ENCODE assay signal across 7 mouse cellular contexts in the genomic region with DNA sequence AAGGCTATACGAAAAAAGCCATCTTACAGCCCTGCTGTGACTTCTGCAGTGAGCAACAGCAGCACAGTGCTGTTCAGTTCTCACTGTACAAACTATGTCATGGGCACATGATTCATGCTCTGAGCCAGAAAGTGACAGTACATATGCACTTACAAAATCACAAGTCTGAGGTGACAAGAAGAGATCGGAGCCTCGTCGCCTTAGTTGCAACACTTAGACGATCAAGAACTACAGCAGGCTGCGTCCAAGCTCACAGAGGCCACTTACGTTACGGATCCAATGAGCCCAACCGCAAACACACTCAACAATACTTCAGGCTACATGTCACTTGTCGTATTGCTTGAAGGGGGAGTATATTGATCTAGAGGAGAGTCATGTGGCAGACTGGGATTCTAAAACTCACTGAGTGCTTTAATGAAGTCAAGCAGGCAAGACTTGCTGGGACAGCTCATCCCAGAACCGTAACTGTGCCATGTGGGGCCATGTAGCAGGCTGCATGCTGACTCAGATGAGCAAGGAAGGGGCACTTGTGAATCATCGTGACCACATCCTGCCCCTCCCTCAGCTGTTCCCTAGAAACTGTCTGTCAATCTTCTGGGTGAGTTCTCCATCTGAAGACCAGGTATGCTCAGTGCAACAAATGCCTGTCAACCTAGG. TPM values are rescaled to one million over a fixed set of nuclear protein-coding genes. Genes with fewer than 3 reads are reported as not detected.
A peak's percentile ranks its signal among the peaks of the same experiment; 100 is the strongest.
DNase-seq lines count a peak whose midpoint lies in the region; ATAC-seq and TF ChIP-seq lines count a peak whose summit lies in the region.

No protein-coding gene starts in this region.

- H3K4me1 ChIP-seq in MEL (ENCODE audit: control insufficient read depth in 1 of 2, insufficient read depth in 2 of 2, low read length in 2 of 2) = peaks cover 6 to 11% of the 10 kb centered on the region in 2 experiments
- no peaks in the 10 kb centered on the region for H3K4me1 ChIP-seq in forebrain, embryonic 16.5 days (replicated peaks; ENCODE audit: control insufficient read depth, insufficient read depth, low read length)

- no peak overlapping the region for H3K4me3 ChIP-seq in MEL (ENCODE audit: control insufficient read depth in 1 of 2, insufficient read depth in 1 of 2, low read depth in 2 of 2, low read length in 2 of 2)
- no peak overlapping the region for H3K4me3 ChIP-seq in forebrain, embryonic 16.5 days (replicated peaks; ENCODE audit: low read length)

- 0 out of 4 replicates have a peak, but pooled peaks of 1 of the 2 experiments have one; percentile 29 for TF ChIP-seq POLR2A in MEL (IDR thresholded peaks at IDR 0.05; ENCODE audit: control insufficient read depth in 1 of 2, insufficient read depth in 1 of 2, low read depth in 1 of 2, low read length in 2 of 2, poor library complexity in 1 of 2)

- no peak overlapping the region for H3K4me2 ChIP-seq in forebrain, embryonic 16.5 days (ENCODE audit: low read length)

- H3K27me3 ChIP-seq in MEL (ENCODE audit: control insufficient read depth in 1 of 2, insufficient read depth in 2 of 2, low read length in 2 of 2) = no peaks in the 10 kb centered on the region
- no peaks in the 10 kb centered on the region for H3K27me3 ChIP-seq in forebrain, embryonic 16.5 days (replicated peaks; ENCODE audit: control insufficient read depth, insufficient read depth, low read length)

- 85% methylated on average over 12 of the region's 12 CpGs for WGBS in forebrain, embryonic 16.5 days

- H3K79me2 ChIP-seq in MEL (ENCODE audit: control insufficient read depth, insufficient read depth, low read length, poor library complexity) = no peaks in the 10 kb centered on the region

- peak; percentile 6 to 19 for DNase-seq in B cell, adult 2 months
- peak; percentile 82 for DNase-seq in MEL (ENCODE audit: low read depth, low spot score)
- DNase-seq in embryo, embryonic 11 days = no peak
- no peak for DNase-seq in cerebellum, adult 8-10 months

- H3K36me3 ChIP-seq in MEL (ENCODE audit: control insufficient read depth in 1 of 2, insufficient read depth in 2 of 2, low read length in 2 of 2) = peaks cover 0 to 8% of the 10 kb centered on the region in 2 experiments; a peak in 2 of 4 replicates
- no peaks in the 10 kb centered on the region for H3K36me3 ChIP-seq in forebrain, embryonic 16.5 days (ENCODE audit: control insufficient read depth, insufficient read depth)

- H3K9me3 ChIP-seq in MEL (replicated peaks; ENCODE audit: insufficient read depth, low read length) = no peaks in the 10 kb centered on the region
- no peaks in the 10 kb centered on the region for H3K9me3 ChIP-seq in forebrain, embryonic 16.5 days (ENCODE audit: control insufficient read depth, low read length)

- H3K27ac ChIP-seq in MEL (ENCODE audit: control insufficient read depth, low read depth, low read length) = peak overlapping the region; percentile 33
- no peak overlapping the region for H3K27ac ChIP-seq in forebrain, embryonic 16.5 days (ENCODE audit: low read length)

- no peak for TF ChIP-seq CTCF in MEL (IDR thresholded peaks at IDR 0.05 in 2 of 3, conservative IDR thresholded peaks at IDR 0.05 in 1 of 3; ENCODE audit: control insufficient read depth in 1 of 3, insufficient read depth in 1 of 3, low read depth in 2 of 3, low read length in 3 of 3, poor library complexity in 1 of 3, severe bottlenecking in 1 of 3)

- H3K9ac ChIP-seq in MEL (ENCODE audit: control insufficient read depth, low read depth, low read length, poor library complexity, severe bottlenecking) = no peak overlapping the region
- no peak overlapping the region for H3K9ac ChIP-seq in forebrain, embryonic 16.5 days (replicated peaks; ENCODE audit: low read depth, low read length)

- peak; percentile 29 to 59; a peak in 2 of 4 replicates for TF ChIP-seq EP300 in MEL (IDR thresholded peaks at IDR 0.05; ENCODE audit: low read depth in 1 of 2, low read length in 2 of 2)

- TF ChIP-seq RAD21 in MEL (IDR thresholded peaks at IDR 0.05; ENCODE audit: low read depth, low read length) = no peak

- peak; percentile 97 for ATAC-seq in granulocyte monocyte progenitor cell, adult 5-6 weeks (replicated peaks; ENCODE audit: poor library complexity, severe bottlenecking)
- peak; percentile 89 for ATAC-seq in monocyte, adult 5-6 weeks (replicated peaks; ENCODE audit: insufficient number of reproducible peaks, low FRiP score, low TSS enrichment, poor library complexity, severe bottlenecking)
- no peak for ATAC-seq in forebrain, embryonic 16.5 days

TF ChIP-seq in MEL, 35 proteins besides CTCF, POLR2A, EP300 and RAD21:
- peak; percentile 69 for TF ChIP-seq ETS1 (IDR thresholded peaks at IDR 0.05; ENCODE audit: low read depth, low read length)
- peak; percentile 67 for TF ChIP-seq MAX (IDR thresholded peaks at IDR 0.05; ENCODE audit: low read length)
- no peak for TF ChIP-seq KAT2A (conservative IDR thresholded peaks at IDR 0.05; ENCODE audit: low read depth, low read length)
- TF ChIP-seq MXI1 (IDR thresholded peaks at IDR 0.05; ENCODE audit: low read depth, low read length) = no peak
- no peak for TF ChIP-seq NRF1 (IDR thresholded peaks at IDR 0.05; ENCODE audit: insufficient read depth, low read depth, low read length, poor library complexity, severe bottlenecking)
- 0 out of 2 replicates have a peak, but pooled peaks have one; percentile 29 for TF ChIP-seq TBP (IDR thresholded peaks at IDR 0.05; ENCODE audit: low read depth, low read length)
- TF ChIP-seq ZNF384 (IDR thresholded peaks at IDR 0.05; ENCODE audit: low read depth, low read length) = no peak
- peak; percentile 73 for TF ChIP-seq MYC (IDR thresholded peaks at IDR 0.05; ENCODE audit: low read depth, low read length)
- peak; percentile 45; the same call in 1 of the 2 replicates for TF ChIP-seq JUND (IDR thresholded peaks at IDR 0.05; ENCODE audit: low read depth, low read length)
TF ChIP-seq in MEL: peak in this region for 5.

RNA-seq across cellular contexts. Expression of gene Cdk6, which starts 40.4 kb away (rescaled TPM):
- total RNA-seq in MEL (2012; rRNA removed) = 195 and 197 TPM in 2 replicates
- 100 to 1,000 TPM in 1 of 2 experiments, 10 to 100 TPM in 1; 79.0 to 318 TPM for polyA plus RNA-seq in MEL (2012; ENCODE audit: insufficient read depth in 1 of 2, insufficient read length in 2 of 2, low read depth in 1 of 2, low replicate concordance in 2 of 2, missing spikeins in 1 of 2)
- total RNA-seq in granulocyte monocyte progenitor cell, adult 5-6 weeks (2014; fragmentation: Nextera tagmentation) = 278 and 308 TPM in 2 replicates
- total RNA-seq in granulocyte monocyte progenitor cell, adult 5-6 weeks (2017) = 207 and 253 TPM in 2 replicates
- total RNA-seq in monocyte, adult 5-6 weeks (2017) = 9.9 to 16.1 TPM (median 11.5 TPM) in 3 replicates
- 26.5 and 29.8 TPM in 2 replicates for polyA plus RNA-seq in forebrain, embryonic 16.5 days (2015; fragmentation: Nextera tagmentation; extraction: Ambion mirVana)

Comparison
In these comparisons a context has a peak if more than half of its experiments do, and no peak if none do; other contexts are left out.
1. DNase-seq: peak in B cell, adult 2 months (2 of 2) and MEL (single experiment); none in embryo, embryonic 11 days (single experiment) and cerebellum, adult 8-10 months (single experiment).
2. RNA of gene Cdk6, which starts 40.4 kb away (total RNA-seq): 207 to 308 TPM in granulocyte monocyte progenitor cell, adult 5-6 weeks and 195 to 197 TPM in MEL; 9.9 to 16.1 TPM in monocyte, adult 5-6 weeks; every median in the first group is over 10 times any median in the second.